Mouse (Mus musculus) heart, adult 2 months (tissue): ENCODE results near the gene Pcsk6. TPM values are rescaled to one million over a fixed set of nuclear protein-coding genes. Genes with fewer than 3 reads are reported as not detected.

ENCODE experiments used
- DNase-seq, 2 experiments: peaks; one replicate each; pipeline ENCODE4 v3.0.0; 2021
- H3K27ac ChIP-seq: fragments of 200-600 bp; 2 replicates; pipeline ENCODE4 v1.8.1; 2022
- H3K27me3 ChIP-seq: fragments of 200-500 bp; 2 replicates; pipeline ENCODE4 v1.6.1; 2012; ENCODE audit warnings: mild to moderate bottlenecking, low read length, inconsistent platforms, mixed read lengths; ENCODE audit not compliant: control insufficient read depth, insufficient read depth
- H3K36me3 ChIP-seq: fragments of 200-500 bp; 2 replicates; pipeline ENCODE4 v1.6.1; 2012; ENCODE audit warnings: low read length, inconsistent platforms; ENCODE audit not compliant: control insufficient read depth, insufficient read depth
- H3K4me1 ChIP-seq: fragments of 200-500 bp; 2 replicates; pipeline ENCODE4 v1.6.1; 2011; ENCODE audit warnings: low read length; ENCODE audit not compliant: control insufficient read depth, insufficient read depth
- H3K4me3 ChIP-seq: fragments of 200-600 bp; 2 replicates; pipeline ENCODE4 v1.8.1; 2022
- H3K79me2 ChIP-seq: fragments of 200-500 bp; replicated peaks from 2 replicates; pipeline ENCODE4 v1.6.1; 2012; ENCODE audit warnings: mild to moderate bottlenecking, inconsistent platforms, low read length, moderate library complexity, mixed read lengths; ENCODE audit not compliant: control insufficient read depth, insufficient read depth
- H3K9ac ChIP-seq: fragments of 200-500 bp; 2 replicates; pipeline ENCODE4 v1.6.1; 2012; ENCODE audit warnings: low read depth, mild to moderate bottlenecking, control low read depth, inconsistent platforms, low read length, mixed read lengths
- CTCF ChIP-seq: fragments of 200-600 bp; IDR thresholded peaks from 2 replicates; pipeline ENCODE4 v1.8.1; 2022; ENCODE audit warnings: antibody characterized with exemption, mild to moderate bottlenecking, moderate library complexity
- EP300 ChIP-seq: fragments of 200-500 bp; IDR thresholded peaks from 2 replicates; pipeline ENCODE4 v1.6.1; 2011; ENCODE audit warnings: low read depth, low read length, control low read depth; ENCODE audit not compliant: insufficient read depth
- POLR2A ChIP-seq: fragments of 200-500 bp; IDR thresholded peaks from 2 replicates; pipeline ENCODE4 v1.6.1; 2011; ENCODE audit warnings: mild to moderate bottlenecking, low read depth, low read length, control low read depth; ENCODE audit not compliant: insufficient read depth
- WGBS: fragments of 180-500 bp; shearing (Covaris S2); methylation state at CpG from one replicate; pipeline ENCODE4 v1.1.7; 2018; 5-methylcytosine and 5-hydroxymethylcytosine counted together
- intact Hi-C: fragments of 180-260 bp; cut with DNase I; formaldehyde crosslinking; loops from one replicate; pipeline ENCODE4 v1.15.1; 2025
- polyA plus RNA-seq: library from polyadenylated mRNA; depleted of rRNA; stranded (reverse); fragments of >200 nt; gene quantifications from 2 replicates; pipeline ENCODE4 v1.2.3, GENCODE M21; 2012
- total RNA-seq, 2 experiments: library from RNA; stranded (reverse); gene quantifications; 2 replicates each; pipeline ENCODE4 v1.2.3; 2021

Gene Pcsk6
- total and polyA plus RNA-seq, 3 experiments, result 27.9 to 44.0 (median 36.0) TPM

DNA sequence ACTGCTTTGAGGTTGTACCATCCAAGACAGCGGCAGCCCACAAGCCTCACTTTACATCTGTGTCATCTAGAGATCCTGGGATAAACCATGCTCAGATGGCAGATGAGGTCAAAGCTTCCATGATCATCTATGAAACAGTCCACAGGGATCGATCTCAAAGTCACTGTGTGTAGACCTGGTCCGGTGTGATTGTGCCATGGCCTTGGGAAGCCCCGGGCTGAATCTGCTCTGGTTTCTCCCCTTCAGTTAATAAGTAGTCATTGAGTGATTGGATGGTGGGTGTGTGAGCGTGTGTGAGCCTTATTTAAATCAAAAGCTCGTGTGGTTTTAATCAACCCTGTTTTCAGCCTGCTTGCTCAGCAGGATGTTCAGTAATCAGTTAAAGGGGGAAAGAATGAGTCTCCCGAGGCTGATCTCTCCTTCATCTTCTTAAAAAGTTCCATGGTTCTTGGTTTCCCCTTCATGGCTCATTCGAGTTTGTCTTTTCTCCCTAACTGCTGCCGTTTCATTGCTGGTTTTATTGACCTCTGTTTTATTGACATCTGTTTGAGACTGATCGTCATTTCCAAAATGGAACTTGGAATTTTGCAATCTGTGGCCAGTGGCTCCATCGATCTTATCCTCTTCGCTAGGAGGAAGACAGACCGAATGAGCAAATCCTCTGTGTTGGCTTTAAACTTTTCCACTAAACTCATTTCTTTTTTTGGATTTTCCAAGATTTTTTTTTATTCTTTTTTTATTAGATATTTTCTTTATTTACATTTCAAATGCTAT lies 142.5 kb downstream of the Pcsk6 start:
- no peak overlapping the region for H3K9ac ChIP-seq
- H3K4me1 ChIP-seq, result no peaks in the 10 kb centered on the region
- no peaks in the 10 kb centered on the region for H3K79me2 ChIP-seq
- H3K27ac ChIP-seq, result no peak overlapping the region
- intact Hi-C loops, result no loop called here
- no peaks in the 10 kb centered on the region for H3K36me3 ChIP-seq
- no peak for TF ChIP-seq CTCF
- TF ChIP-seq POLR2A, result no peak
- no peak for TF ChIP-seq EP300
- H3K27me3 ChIP-seq, result no peaks in the 10 kb centered on the region
- DNase-seq, result no peak
- WGBS, result 78% methylated on average over 13 of the region's 13 CpGs
- no peak overlapping the region for H3K4me3 ChIP-seq

DNA sequence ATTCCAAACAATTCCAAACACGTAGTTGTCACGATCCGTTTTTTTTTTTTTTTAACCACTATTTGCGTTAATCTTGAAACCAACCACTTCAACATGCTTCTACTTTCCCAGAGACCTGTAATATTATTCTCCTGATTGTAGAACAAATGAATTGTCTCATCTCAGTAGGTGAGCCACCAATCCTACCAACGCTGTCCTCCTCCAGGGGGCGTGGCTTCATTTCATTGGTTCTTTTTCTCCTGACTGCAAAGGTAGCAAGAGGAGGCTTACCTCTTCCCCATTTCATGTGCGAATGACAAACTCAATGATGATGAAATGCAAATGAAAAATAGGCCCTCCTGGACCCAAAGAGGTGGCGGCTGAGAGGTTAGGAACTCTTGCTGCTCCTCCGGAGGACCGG lies 143.5 kb downstream of the Pcsk6 start:
- intact Hi-C loops, result no loop called here
- Histone ChIP-seq H3K4me3 (no peak overlapping the region), H3K27me3 (no peaks in the 10 kb centered on the region), H3K27ac (no peak overlapping the region), H3K9ac (no peak overlapping the region), H3K36me3 (no peaks in the 10 kb centered on the region), H3K79me2 (no peaks in the 10 kb centered on the region), H3K4me1 (no peaks in the 10 kb centered on the region)
- no peak for TF ChIP-seq EP300
- no peak for TF ChIP-seq POLR2A
- TF ChIP-seq CTCF, result no peak
- 83% methylated on average over 10 of the region's 10 CpGs for WGBS
- DNase-seq, result no peak

DNA sequence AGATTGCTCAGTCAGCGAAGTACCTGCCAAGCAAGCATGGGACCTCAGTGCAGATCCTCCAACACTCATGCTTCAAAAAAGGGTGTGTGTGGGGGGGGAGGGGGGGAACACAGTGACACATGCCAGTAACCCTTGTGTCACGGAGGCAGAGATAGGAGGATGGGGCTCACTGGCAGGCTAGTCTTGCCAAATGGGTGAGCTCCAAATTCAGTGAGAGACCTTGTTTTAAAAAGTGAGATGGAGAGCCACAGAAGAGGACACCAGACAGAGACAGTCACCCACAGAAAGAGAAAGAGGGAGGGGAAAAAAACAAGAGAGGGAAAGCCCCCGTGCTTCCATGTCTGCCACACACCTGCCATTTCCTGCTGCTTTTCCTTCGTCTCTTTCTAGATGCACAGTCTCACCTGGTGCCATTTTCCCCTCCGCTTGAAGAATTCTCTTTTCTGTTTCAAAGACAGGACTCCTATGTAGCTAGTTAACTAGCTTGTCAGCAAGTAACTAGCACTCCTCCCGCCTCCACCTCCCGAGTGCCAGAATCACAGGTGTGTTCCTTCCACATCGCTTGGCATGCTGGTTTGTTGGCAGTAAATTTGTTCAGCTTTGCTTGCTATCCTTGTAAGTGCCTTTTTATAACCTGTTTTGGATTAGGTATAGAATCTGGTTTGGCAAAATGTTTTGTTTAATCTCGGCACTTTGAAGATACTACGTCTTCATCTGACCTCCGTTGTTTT lies 146.8 kb downstream of the Pcsk6 start:
- intact Hi-C loops, result no loop called here
- Histone ChIP-seq H3K9ac (no peak overlapping the region), H3K4me1 (no peaks in the 10 kb centered on the region), H3K27me3 (no peaks in the 10 kb centered on the region), H3K36me3 (no peaks in the 10 kb centered on the region), H3K79me2 (no peaks in the 10 kb centered on the region), H3K4me3 (no peak overlapping the region), H3K27ac (no peak overlapping the region)
- no peak for DNase-seq
- WGBS, result 81% methylated on average over 11 of the region's 11 CpGs
- no peak for TF ChIP-seq CTCF
- no peak for TF ChIP-seq POLR2A
- TF ChIP-seq EP300, result no peak

DNA sequence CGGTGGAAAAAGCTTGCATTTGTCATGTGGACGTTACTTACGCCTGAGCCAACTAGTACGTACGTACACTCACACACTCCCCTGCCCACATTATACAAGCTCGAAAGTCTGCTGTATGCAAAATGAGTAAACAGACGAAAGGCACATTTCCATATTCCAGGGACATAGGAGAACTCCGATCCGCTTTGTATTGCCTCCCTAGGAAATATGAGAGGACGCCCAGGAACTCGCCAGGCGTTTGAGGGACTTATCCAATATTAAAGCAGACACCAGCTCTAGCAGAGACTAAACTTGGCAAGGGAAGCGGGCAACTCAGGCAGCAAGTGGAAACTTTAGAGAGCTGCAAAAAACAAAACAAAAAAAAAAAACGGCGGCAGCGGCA lies 147.3 kb downstream of the Pcsk6 start:
- no peak for DNase-seq
- intact Hi-C loops, result no loop called here
- H3K4me1 ChIP-seq, result no peaks in the 10 kb centered on the region
- no peaks in the 10 kb centered on the region for H3K27me3 ChIP-seq
- no peak overlapping the region for H3K9ac ChIP-seq
- H3K27ac ChIP-seq, result no peak overlapping the region
- TF ChIP-seq POLR2A (no peak), EP300 (no peak), CTCF (no peak)
- no peaks in the 10 kb centered on the region for H3K79me2 ChIP-seq
- H3K4me3 ChIP-seq, result no peak overlapping the region
- no peaks in the 10 kb centered on the region for H3K36me3 ChIP-seq
- 85% methylated on average over 16 of the region's 16 CpGs for WGBS

DNA sequence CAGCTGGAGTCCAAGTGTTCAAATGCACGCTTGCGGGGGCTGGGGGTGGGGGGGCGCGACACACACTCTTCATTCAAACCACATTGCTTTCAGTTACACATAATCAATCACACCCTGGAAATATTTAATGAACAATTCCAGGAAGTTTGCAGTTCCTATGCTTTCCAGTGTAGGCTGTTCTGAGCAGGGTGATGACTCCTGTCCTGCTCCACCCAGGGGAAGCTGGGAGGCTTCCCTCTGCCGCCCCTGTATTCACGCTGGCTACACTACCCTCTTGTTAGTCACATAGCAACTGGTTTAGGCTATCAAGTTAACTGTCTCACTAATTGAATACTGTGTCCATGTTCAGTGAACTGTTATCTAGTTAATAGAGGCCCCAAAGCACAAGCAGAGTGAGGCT lies 149.0 kb downstream of the Pcsk6 start:
- Histone ChIP-seq H3K79me2 (no peaks in the 10 kb centered on the region), H3K27me3 (no peaks in the 10 kb centered on the region), H3K36me3 (no peaks in the 10 kb centered on the region), H3K9ac (no peak overlapping the region), H3K27ac (no peak overlapping the region), H3K4me1 (no peaks in the 10 kb centered on the region), H3K4me3 (no peak overlapping the region)
- WGBS, result 55% methylated on average over 6 of the region's 6 CpGs
- TF ChIP-seq EP300, result no peak
- no peak for TF ChIP-seq POLR2A
- no peak for TF ChIP-seq CTCF
- intact Hi-C loops, result no loop called here
- no peak for DNase-seq

DNA sequence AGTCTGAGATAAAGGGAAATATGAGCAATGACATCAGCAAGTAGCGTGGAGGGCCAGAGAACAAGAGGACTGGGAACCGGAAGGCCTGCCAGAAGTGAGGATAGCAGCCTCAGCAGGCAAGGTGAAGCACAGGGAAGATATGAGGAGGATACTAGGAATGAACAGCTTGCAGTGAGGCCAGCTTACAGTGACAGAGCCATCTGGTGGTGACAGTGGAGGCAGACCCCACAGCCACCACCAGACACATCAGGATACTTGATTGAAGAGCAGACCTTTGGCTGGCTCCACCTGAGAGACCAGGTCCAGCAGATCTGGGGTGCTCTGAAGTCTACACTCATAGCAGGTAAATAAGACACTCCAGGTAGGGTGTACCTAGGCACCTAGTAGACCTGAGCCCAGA lies 166.2 kb downstream of the Pcsk6 start:
- Histone ChIP-seq H3K4me3 (no peak overlapping the region), H3K4me1 (no peaks in the 10 kb centered on the region), H3K9ac (no peak overlapping the region), H3K27me3 (no peaks in the 10 kb centered on the region), H3K36me3 (no peaks in the 10 kb centered on the region), H3K79me2 (no peaks in the 10 kb centered on the region), H3K27ac (no peak overlapping the region)
- DNase-seq, result no peak
- WGBS, result 73% methylated on average over 2 of the region's 2 CpGs
- intact Hi-C loops, result no loop called here
- TF ChIP-seq CTCF (peak; percentile 56), POLR2A (no peak)
